Mouse (Mus musculus): ENCODE measurements around the gene Cyp2d26.
"Not testable (repeated sequence)": the region's sequence is repeated elsewhere in the genome, so short reads cannot be mapped to it uniquely, and the experiment has no call there.

The Cyp2d26 gene

DNA sequence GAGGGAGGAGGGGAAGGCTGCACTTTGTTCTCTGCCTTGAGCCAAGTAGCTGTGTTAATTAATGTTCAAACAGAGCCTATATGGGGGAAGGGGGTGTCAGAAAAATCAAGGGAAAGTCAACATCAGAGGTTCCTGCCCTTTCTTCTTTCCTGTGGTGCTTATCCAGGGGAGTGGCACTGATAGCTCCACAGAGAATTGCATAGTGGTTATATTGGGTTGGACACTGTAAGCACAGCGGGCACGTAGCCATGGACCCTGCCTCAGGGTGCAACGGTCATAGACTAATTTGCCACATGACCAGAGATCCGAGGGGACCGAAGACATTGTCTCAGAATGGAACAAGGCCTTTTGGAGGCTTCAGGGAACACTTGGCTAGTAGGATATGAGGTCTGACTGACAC lies at the start of gene Cyp2d26:
Gene Cyp2d26 (minus strand): TSS at position 18 of the 400 bp plus-strand sequence.
- no peak for DNase-seq (ENCODE audit: extremely low spot score)

DNA sequence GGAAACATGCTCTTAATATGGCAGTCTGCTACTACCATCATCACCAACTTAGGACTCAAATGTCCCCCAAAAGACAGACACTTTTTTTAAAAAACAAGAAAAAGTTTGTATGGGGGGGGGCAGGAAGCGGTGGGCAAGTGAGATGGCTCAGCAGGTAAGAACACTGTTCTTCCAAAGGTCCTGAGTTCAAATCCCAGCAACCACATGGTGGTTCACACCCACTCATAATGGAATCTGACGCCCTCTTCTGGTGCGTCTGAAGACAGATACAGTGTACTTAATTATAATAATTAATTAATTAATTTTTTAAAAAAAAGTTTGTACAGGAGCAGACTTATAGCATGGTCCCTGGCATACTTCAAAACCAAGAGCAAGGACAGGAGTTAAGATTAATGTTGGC lies 45.1 kb upstream of the Cyp2d26 start:
- DNase-seq (ENCODE audit: extremely low spot score), result no peak

DNA sequence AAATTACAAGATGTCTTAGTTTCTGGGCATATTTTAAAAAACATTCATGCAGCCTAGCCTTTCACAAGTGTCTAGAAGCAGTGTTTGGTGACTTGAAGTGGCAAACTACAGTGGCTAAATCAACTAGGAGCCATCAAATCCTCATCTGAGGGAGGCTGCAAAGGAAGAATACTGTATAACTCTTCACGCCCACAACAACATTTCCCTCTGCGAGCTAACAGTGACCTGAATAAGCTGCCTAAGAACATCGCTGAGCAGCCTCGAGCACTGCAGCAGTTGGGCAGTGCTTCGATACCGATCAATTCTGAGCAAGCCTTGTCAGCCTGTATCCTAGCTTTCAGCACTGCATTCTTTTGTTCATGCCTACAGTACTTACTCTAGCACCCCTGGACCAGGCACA lies 35.8 kb upstream of the Cyp2d26 start:
- no peak for DNase-seq (ENCODE audit: extremely low spot score)

DNA sequence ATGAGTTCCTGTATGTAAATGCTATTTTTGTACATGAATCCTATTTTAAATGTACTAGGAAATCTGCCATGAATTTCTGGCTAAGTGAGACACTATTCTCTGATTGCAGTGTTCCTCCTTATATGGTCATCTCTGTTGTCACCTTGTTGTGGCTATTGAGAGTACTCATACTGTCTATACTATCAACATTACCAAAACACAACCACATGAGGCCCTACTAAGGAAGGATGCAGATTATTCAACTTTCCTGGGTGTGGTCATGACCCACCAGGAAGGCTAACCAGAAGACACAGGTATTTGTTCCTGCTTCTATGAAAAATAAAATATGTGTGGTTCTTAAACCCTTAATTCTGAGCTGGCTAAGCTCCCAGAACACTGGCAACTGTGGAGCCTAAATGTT lies 31.8 kb upstream of the Cyp2d26 start:
- no peak for DNase-seq (ENCODE audit: extremely low spot score)

DNA sequence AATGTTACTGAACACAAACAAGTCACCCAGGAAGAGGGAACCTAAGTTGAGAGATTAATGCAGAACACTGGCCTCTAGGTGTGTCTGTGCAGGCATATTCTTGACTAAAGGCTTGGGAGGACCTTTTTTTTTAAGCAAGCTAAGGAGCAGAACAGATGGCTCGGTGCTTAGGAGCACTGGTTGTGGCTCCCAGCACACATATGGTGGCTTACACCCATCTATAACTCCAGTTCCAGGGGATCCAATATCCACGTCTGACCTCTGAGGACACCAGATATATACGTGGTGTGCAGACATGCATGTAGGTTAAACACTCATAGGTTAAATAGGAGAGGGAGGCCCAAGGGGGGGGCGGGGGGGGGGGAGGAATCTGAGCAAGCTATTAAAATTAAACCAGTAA lies 28.3 kb upstream of the Cyp2d26 start:
- DNase-seq (ENCODE audit: extremely low spot score), result no peak

DNA sequence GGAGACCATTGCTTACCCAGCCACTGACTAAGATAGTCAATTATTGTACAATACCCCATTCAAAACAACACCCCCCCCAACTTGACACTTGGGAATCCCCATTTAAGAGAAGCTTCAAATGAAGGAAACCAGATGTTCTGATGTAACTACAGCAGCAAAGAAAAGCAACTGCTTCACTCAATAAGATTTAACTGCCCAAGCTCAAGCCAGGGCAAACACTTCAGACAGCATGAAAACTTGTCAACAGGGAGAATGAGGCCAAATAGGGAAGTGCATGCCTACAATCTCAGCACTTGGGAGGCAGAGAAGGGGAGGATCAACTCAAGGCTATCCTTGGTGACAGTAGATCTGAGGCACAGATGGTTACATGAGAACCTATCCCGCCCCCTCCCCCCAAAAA lies 27.6 kb upstream of the Cyp2d26 start:
- no peak for DNase-seq (ENCODE audit: extremely low spot score)

DNA sequence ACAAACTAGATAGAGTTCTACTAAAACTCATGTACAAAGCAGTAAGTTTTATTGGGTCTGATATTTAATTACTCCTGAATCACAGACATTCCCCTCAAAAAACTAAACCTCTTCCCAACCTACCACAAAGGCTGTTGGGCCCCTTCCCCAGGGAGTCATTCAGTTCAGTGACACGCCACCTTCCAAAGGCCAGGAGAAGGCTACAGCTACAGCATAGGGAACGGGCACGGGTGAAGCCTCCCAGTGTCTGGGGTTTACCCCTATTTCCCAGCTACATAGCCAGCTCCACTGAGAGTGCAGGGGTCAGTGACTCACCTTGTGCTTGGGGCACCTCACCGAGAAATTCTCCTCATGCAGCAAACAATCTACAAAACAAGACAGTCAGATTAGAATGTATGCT lies 21.2 kb upstream of the Cyp2d26 start:
- no peak for DNase-seq (ENCODE audit: extremely low spot score)

DNA sequence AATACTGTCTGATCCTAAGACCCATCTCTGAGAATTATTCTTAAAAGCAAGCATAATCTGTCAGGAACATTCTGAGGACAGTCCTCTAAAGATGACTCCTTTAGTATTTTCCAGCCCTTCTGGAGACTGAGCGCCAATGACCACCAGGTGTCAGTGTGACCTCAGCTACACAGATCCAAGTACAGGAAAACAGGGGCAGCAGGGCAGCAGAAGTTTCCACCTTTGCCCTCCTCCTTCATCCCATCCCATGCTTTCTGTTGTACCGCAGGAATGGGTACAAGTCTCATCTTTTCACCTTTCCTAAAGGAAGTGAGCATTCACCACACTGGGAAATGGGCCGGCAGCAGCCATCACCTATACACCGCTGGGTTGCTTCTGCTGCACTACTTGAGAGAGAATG lies 20.7 kb upstream of the Cyp2d26 start:
- DNase-seq (ENCODE audit: extremely low spot score), result peak; percentile 53

DNA sequence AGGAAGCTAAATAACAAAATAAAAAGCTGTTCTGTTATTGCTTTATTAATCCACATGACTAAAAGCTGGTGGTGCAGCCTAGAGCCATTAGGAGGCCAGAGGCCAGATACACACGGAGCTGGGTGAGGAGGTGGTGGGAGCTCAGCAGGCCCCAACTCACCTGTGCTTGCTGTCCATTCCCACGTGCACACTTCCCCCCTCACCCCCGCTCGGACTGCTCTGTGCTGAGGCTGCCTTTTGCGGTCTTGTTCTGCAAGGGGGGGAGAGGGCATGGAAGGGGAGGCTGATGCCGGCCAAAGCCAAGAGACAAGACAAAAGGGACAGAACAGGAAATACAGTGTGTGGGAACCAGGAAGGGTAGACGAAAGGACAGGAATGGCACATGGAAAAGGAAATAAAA lies 20.2 kb upstream of the Cyp2d26 start:
- no peak for DNase-seq (ENCODE audit: extremely low spot score)

DNA sequence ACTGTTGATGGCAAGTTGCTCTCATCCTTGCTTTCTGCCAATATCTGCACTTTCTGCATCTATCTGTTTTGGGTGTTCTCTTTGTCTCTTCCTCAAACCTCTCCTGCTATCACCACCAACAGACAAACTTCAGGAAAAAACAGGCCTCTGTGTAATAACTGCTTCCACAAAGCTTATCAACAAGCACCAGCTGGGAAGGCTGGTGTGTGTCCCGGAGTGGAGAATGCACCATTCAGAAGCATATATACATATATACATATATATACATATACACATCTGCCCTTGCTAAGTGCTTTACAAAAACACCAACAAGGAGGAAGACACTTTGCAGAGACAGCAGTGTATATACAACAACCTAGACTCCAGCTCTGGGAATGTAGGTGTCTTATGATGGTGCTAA lies 16.5 kb upstream of the Cyp2d26 start:
- DNase-seq (ENCODE audit: extremely low spot score), result no peak

DNA sequence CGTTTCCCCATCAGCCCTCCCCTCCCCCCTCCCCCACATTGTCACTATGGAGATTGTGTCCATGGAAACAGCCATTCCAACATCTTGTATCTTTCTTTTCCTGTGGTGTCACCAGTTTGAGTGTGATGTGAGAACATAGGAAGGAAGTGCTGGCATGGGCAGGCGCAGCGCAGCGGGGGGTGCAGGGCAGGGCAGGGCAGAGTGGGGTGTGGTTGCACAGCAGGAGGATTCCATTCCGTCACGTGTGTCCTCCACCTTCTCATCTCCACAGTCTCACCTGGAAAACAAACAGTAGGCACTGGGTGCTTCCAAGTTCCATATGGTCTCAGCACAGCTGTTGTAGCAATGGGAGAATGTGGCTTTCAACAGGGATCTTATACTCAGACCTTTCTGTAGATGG lies 15.4 kb upstream of the Cyp2d26 start:
- no peak for DNase-seq (ENCODE audit: extremely low spot score)

DNA sequence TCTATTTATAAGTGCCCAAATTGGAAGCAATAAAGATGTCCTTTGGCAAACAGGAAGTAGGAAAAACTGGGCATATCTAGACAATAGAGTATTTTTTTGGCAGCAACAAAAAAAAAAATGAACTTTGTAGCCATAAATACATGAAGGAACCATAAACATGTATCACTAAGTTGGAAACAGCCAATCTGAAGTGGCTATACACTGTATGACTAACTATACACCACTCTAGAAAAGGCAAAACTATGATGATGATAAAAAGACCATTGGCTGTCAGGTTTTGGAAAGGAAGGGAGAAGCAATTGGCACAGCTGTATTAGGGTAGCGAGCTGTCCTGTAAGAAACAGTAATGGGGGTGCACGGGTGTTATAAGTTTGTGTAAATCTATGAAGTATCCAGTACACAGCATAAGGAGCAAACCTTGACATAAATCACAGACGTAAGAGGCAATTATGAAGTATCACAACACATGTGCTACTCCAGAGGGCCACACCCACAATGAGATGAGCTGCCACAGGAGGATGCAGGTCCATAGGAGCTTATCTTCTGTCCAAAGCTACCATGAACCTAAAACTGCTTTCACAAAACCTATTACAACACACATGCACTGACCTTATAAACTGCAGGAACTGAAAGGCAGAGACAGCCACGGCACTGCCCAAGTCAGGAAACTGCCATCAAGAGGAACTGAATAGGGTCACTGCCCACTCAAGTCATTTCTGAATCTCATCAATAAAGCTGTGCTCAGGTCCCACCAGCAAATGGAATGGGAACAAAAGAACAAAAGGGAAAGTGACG lies 13.1 kb upstream of the Cyp2d26 start:
- DNase-seq (ENCODE audit: extremely low spot score), result no peak

DNA sequence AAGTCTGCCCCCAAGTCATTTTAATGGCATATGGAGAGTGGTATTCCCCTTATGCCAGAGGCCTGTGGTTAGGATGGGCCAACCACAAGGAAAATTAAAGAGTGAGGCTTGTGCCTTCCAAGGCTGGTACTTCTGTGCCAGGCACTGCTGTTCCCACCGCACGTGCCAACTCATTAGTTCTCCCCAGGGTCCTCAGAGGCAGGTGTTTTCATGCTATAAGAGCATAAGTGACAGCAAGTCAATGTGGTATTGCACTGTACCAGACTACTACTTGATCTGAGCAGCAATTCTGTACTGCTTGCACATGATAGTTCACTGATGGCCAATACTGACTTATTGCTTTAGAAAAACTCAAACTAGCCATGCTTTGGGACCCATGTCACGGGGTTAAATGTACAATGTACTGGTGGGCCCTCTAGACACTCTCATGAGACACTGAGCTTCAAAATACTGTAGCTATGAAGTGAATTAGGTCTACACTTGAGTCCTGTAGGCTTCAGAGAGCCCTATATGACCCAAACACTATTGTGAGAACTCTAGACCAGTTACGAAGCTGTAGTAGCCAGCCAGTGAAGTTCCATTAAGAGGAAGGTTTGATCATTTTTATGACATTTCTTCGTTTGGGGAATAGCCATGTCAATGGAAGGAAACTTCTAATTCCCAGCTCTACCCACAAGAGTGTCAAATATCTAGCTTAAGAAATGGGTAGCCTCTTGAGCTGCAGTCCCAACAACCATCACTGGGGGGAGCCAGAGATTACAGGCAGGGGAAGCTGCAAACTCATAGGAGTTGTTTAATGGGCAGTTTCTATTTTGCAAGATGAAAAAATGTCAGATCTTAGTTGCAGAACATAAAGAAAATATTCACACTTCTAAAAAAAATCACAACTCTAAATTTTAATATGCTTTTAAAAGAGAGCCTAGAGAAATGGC lies 10.9 kb upstream of the Cyp2d26 start:
- DNase-seq (ENCODE audit: extremely low spot score), result peak; percentile 73

DNA sequence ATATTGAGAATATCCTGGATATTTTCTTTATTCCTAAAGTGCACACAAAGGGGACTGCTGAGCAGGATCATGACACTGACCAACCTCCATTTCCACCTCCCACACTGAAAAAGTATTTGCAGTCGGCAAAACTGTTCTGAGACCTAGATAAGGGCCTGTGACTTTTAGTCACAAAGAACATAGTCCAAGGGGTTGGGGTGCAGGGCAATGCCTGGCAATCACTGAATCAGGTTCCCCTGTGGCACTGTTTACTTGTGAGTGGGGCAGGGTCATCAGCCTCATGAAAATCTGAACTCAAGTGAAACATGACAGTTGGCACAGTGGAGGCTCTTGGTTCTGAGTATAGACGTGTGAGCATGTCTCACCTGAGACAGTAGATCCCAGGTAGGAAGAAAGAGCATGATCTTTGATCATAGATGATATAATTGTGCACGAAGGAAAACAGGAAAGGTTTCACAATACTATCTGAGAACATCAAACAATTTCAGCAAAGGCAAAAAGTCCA lies 1.9 kb upstream of the Cyp2d26 start:
- DNase-seq (ENCODE audit: extremely low spot score), result no peak

DNA sequence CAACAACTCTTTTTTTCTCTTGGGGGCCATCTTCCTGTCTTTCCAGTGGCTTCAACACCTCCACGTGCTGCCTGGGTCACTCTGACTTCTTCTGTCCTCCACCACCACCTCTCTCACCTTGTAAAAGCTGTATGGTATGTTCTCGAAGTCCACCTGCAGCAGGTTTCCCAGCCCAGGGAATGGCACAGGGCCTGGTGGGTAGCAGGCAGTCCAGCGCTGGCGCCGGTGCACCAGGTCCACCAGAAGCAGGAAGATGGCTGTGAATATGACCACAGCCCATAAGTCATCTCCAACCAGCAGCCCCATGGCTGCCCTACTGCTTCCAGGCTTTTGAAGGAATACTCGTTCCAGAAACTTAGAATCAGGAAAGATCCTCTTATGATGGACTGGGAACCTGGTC lies 226 bp downstream of the Cyp2d26 start:
- no peak for DNase-seq (ENCODE audit: extremely low spot score)

DNA sequence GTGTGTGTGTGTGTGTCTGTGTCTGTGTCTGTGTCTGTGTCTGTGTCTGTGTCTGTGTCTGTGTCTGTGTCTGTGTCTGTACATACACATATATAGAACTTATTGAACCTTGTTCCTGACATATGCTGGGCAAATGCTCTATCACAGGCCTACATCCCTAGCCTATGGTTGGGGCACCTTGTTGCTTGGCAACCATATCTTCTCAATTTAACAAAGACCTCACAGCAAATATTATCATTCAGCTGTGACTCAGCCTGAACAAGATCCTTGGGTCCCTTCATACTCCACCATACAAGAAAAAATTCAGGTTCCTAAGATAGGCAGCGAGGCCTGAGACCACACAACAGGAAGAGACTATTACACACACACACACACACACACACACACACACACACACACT lies 640 bp downstream of the Cyp2d26 start:
- DNase-seq (ENCODE audit: extremely low spot score), result no peak

DNA sequence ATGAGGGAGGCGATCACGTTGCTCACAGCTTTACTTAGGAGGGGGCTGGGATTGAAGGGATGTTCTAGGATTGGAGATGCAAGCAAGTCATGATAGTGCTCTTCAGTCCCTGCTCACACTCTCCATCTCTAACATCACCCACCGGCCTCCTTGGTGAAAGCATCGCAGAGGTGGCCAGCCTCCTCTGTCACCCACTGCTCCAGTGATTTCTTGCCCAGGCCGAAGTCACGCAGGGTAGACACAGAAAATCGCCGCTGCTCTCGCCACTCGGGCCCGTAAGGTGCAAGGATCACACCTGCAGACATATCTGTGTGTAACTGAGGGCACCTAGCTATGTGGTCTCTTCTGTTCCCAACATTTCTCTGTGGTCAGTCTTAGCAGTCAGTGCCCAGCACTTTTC lies 1.5 kb downstream of the Cyp2d26 start:
- DNase-seq (ENCODE audit: extremely low spot score), result no peak

DNA sequence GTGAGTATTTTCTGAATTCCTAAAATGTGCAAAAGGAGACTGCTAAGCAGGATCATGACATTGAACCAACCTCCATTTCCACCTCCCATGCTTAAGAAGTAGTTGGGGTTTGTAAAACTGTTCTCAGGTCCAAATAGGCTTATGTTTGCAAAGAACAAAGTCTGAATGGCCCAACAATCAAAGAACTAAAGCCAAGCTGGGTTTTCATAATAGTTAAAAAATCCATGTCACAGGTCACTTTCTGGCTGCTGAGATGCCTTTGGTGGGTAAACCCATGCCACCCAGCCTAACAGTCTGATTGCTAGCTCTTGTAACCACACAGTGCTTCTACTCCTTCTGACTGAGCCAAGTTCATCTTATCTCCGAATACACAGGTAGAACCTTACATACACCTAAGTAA lies 9.5 kb downstream of the Cyp2d26 start:
- no peak for DNase-seq (ENCODE audit: extremely low spot score)

DNA sequence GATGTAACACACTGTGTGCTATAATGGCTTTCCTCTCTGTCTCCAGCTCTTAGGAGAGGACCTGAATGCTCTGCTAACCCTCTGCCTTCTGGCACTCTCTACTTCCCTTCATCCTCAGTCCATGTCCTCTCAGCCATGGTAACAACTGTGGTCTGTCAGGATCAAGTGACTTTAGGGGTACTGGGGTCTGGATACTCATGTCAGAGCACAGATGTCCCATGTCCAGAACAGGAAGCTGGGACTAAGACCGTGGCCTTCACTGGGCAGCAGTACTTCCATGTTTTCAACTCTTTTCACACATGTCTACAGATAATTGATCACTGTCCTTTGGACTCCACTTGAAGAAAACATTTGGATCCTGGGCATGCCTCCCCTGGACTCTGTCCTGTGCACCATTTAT lies 10.3 kb downstream of the Cyp2d26 start:
- DNase-seq (ENCODE audit: extremely low spot score), result no peak

DNA sequence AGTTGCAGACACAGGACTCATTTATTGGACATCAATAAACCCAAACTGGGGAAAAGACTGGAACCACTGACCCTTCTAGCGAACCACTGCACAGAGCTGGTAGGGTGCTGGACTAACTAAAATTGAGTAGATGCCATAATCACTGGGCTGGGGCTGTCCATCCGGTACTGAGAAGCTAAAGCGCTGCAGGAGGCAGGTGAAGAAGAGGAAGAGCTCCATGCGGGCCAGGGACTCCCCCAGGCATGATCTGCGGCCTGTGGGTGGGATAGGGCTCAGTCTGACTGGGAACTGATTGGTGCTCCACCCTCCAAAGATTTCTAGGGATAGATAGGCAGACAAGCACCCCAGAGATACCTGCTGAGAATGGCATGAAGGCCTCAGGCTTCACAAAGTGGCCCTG lies 16.2 kb downstream of the Cyp2d26 start:
- DNase-seq (ENCODE audit: extremely low spot score), result not testable (repeated sequence)

DNA sequence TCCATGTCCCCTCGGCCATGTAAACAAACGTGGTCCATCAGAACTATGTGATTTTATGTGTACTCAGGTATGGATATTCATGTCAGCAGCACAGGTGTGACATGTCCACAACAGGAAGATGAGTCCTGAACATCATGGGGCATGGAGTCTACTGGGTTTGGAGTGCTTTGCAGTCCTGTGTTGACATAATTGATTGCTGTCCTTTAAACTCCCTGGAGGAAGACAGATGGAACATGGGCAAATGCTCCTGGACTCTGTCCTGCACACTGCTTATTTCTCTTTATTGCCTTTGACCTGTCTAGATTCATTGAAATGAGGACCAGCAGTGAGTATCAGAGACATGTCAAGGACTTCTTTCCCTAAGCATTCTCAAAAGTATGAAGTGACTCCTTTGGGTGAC lies 28.2 kb downstream of the Cyp2d26 start:
- no peak for DNase-seq (ENCODE audit: extremely low spot score)

DNA sequence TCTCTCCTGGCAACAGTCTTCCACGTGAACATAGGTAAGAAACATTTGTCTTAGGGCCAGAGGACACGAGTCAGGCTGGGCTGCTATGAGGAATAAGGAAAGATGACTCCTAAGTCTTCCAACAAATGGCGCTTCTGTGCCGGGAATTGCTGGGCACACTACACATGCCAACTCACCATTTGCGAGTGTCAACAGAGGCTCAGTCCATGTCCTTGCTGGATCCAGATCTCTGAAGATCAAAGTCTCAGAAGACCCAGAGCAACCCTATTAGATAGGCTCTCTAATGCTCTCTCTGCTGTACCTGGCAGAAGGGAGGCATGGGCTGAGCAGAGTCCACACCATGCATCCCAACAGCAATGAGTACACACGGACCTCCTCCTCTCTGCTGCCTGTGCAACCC lies 29.2 kb downstream of the Cyp2d26 start:
- DNase-seq (ENCODE audit: extremely low spot score), result no peak
